Mouse (Mus musculus) liver, embryonic 13.5 days (tissue): ENCODE data around the gene Suz12. TPM values are rescaled to one million over a fixed set of nuclear protein-coding genes. Genes with fewer than 3 reads are reported as not detected.
A peak's percentile ranks its signal among the peaks of the same experiment; 100 is the strongest.
"Not testable (repeated sequence)": the region's sequence is repeated elsewhere in the genome, so short reads cannot be mapped to it uniquely, and the experiment has no call there.

Experiments
- ATAC-seq: fragments of 200-750 bp; cut with Nextera tagmentation; 2 replicates; pipeline ENCODE4 v1.8.0; 2017; ENCODE audit warnings: low read depth, mild to moderate bottlenecking, moderate number of reproducible peaks, moderate library complexity
- DNase-seq: peaks from one replicate; pipeline ENCODE4 v3.0.0; 2022
- H3K27ac ChIP-seq: fragments of 300-500 bp; sonication (generic); 2 replicates; pipeline ENCODE4 v1.5.1; 2015; ENCODE audit warnings: moderate library complexity, mild to moderate bottlenecking, inconsistent platforms
- H3K27me3 ChIP-seq: fragments of 300-500 bp; sonication (generic); 2 replicates; pipeline ENCODE4 v1.6.1; 2015; ENCODE audit warnings: mild to moderate bottlenecking, inconsistent platforms
- H3K36me3 ChIP-seq: fragments of 300-500 bp; sonication (generic); 2 replicates; pipeline ENCODE4 v1.6.1; 2015; ENCODE audit warnings: mild to moderate bottlenecking, inconsistent platforms
- H3K4me1 ChIP-seq: fragments of 300-500 bp; sonication (generic); replicated peaks from 2 replicates; pipeline ENCODE4 v1.6.1; 2015; ENCODE audit warnings: inconsistent platforms
- H3K4me2 ChIP-seq: fragments of 300-500 bp; sonication (generic); 2 replicates; pipeline ENCODE4 v1.6.1; 2015; ENCODE audit warnings: inconsistent platforms, mild to moderate bottlenecking, moderate library complexity
- H3K4me3 ChIP-seq: fragments of 300-500 bp; sonication (generic); replicated peaks from 2 replicates; pipeline ENCODE4 v1.5.1; 2015; ENCODE audit warnings: mild to moderate bottlenecking, inconsistent platforms
- H3K9ac ChIP-seq: fragments of 300-500 bp; sonication (generic); 2 replicates; pipeline ENCODE4 v1.6.1; 2015; ENCODE audit warnings: mild to moderate bottlenecking, inconsistent platforms
- H3K9me3 ChIP-seq: fragments of 300-500 bp; sonication (generic); replicated peaks from 2 replicates; pipeline ENCODE4 v1.6.1; 2016; ENCODE audit warnings: inconsistent platforms
- WGBS: fragments of 180-500 bp; shearing (Covaris S2); methylation state at CpG from one replicate; pipeline ENCODE4 v1.1.7; 2015; ENCODE audit not compliant: insufficient replicate concordance; 5-methylcytosine and 5-hydroxymethylcytosine counted together
- polyA plus RNA-seq: library from polyadenylated mRNA; unstranded; fragments of >200 nt; fragmentation: Nextera tagmentation; extraction: Ambion mirVana; gene quantifications from 2 replicates; pipeline ENCODE4 v1.2.1, GENCODE M21; 2015

Gene Suz12
- polyA plus RNA-seq, 1 experiment from 2014 or later: 16.4 TPM

GRCm38 (mm10) chr11:79973133-79973532 is 19.8 kb upstream of the Suz12 start:
- Histone ChIP-seq H3K27ac (no peak overlapping the region), H3K36me3 (no peaks in the 10 kb centered on the region), H3K27me3 (peaks cover 48% of the 10 kb centered on the region), H3K9me3 (no peaks in the 10 kb centered on the region), H3K4me2 (peak overlapping the region; percentile 73), H3K4me1 (peaks cover 12% of the 10 kb centered on the region), H3K4me3 (peak overlapping the region; percentile 58), H3K9ac (no peak overlapping the region)
- 21% methylated on average over 8 of the region's 8 CpGs for WGBS
- DNase-seq (no peak), ATAC-seq (no peak)

- Histone ChIP-seq H3K4me1 (peaks cover 12% of the 10 kb centered on the region), H3K27me3 (peaks cover 48% of the 10 kb centered on the region), H3K27ac (no peak overlapping the region), H3K9ac (peak overlapping the region; percentile 58; the same call in 1 of the 2 replicates), H3K9me3 (no peaks in the 10 kb centered on the region), H3K36me3 (no peaks in the 10 kb centered on the region), H3K4me2 (peak overlapping the region; percentile 73), H3K4me3 (peak overlapping the region; percentile 58)
- ATAC-seq (no peak), DNase-seq (no peak)
- 2% methylated on average over 41 of the region's 41 CpGs for WGBS
Observed at GRCm38 (mm10) chr11:79973626-79974476, 19.1 kb upstream of the Suz12 start.

- Histone ChIP-seq H3K4me2 (no peak overlapping the region), H3K36me3 (no peaks in the 10 kb centered on the region), H3K27ac (no peak overlapping the region), H3K4me3 (no peak overlapping the region), H3K9me3 (no peaks in the 10 kb centered on the region), H3K27me3 (peaks cover 48% of the 10 kb centered on the region), H3K4me1 (peaks cover 12% of the 10 kb centered on the region), H3K9ac (no peak overlapping the region)
- WGBS: 42% methylated on average over 2 of the region's 2 CpGs
- ATAC-seq (no peak), DNase-seq (no peak)
Observed at GRCm38 (mm10) chr11:79975377-79975776, 17.5 kb upstream of the Suz12 start.

- ATAC-seq: no peak
- Histone ChIP-seq H3K36me3 (no peaks in the 10 kb centered on the region), H3K4me1 (peaks cover 12% of the 10 kb centered on the region), H3K4me2 (no peak overlapping the region), H3K4me3 (no peak overlapping the region), H3K9me3 (no peaks in the 10 kb centered on the region), H3K27me3 (peaks cover 43% of the 10 kb centered on the region), H3K27ac (no peak overlapping the region), H3K9ac (no peak overlapping the region)
- DNase-seq: no peak
- WGBS: 80% methylated on average over 1 of the region's 1 CpGs
Observed at GRCm38 (mm10) chr11:79976222-79976621, 16.7 kb upstream of the Suz12 start.

GRCm38 (mm10) chr11:79976645-79977044 is 16.3 kb upstream of the Suz12 start:
- not testable (repeated sequence) for ATAC-seq, DNase-seq
- WGBS: 81% methylated on average over 6 of the region's 6 CpGs

GRCm38 (mm10) chr11:79977061-79977460 is 15.8 kb upstream of the Suz12 start:
- not testable (repeated sequence) for H3K4me3 ChIP-seq, H3K27ac ChIP-seq, H3K4me2 ChIP-seq, DNase-seq, H3K9me3 ChIP-seq, H3K36me3 ChIP-seq, H3K9ac ChIP-seq, ATAC-seq
- peaks cover 12% of the 10 kb centered on the region for H3K4me1 ChIP-seq
- H3K27me3 ChIP-seq: peaks cover 43% of the 10 kb centered on the region
- WGBS: 82% methylated on average over 14 of the region's 14 CpGs

More at GRCm38 (mm10) chr11:79976645-79977044, 16.3 kb upstream of the Suz12 start:
- not testable (repeated sequence) for H3K9me3 ChIP-seq, H3K9ac ChIP-seq, H3K4me3 ChIP-seq, H3K4me2 ChIP-seq, H3K36me3 ChIP-seq, H3K27ac ChIP-seq
- Histone ChIP-seq H3K27me3 (peaks cover 43% of the 10 kb centered on the region), H3K4me1 (peaks cover 12% of the 10 kb centered on the region)

GRCm38 (mm10) chr11:79977747-79978146 is 15.2 kb upstream of the Suz12 start:
- H3K9ac ChIP-seq, H3K4me2 ChIP-seq, H3K27ac ChIP-seq, H3K9me3 ChIP-seq, ATAC-seq, H3K36me3 ChIP-seq, H3K4me3 ChIP-seq, DNase-seq: not testable (repeated sequence)
- 76% methylated on average over 4 of the region's 4 CpGs for WGBS
- Histone ChIP-seq H3K4me1 (peaks cover 12% of the 10 kb centered on the region), H3K27me3 (peaks cover 36% of the 10 kb centered on the region)

GRCm38 (mm10) chr11:79986886-79987285 is 6.0 kb upstream of the Suz12 start:
- H3K27me3 ChIP-seq: no peaks in the 10 kb centered on the region
- DNase-seq (no peak), ATAC-seq (no peak)
- H3K9ac ChIP-seq: no peak overlapping the region
- peaks cover 6% of the 10 kb centered on the region for H3K4me1 ChIP-seq
- no peak overlapping the region for H3K27ac ChIP-seq
- no peak overlapping the region for H3K4me3 ChIP-seq
- 77% methylated on average over 4 of the region's 4 CpGs for WGBS
- H3K36me3 ChIP-seq: no peaks in the 10 kb centered on the region
- no peak overlapping the region for H3K4me2 ChIP-seq
- no peaks in the 10 kb centered on the region for H3K9me3 ChIP-seq

GRCm38 (mm10) chr11:79987896-79988295 is 5.0 kb upstream of the Suz12 start:
- H3K4me2 ChIP-seq: no peak overlapping the region
- 57% methylated on average over 3 of the region's 3 CpGs for WGBS
- no peak for ATAC-seq
- H3K4me1 ChIP-seq: peaks cover 11% of the 10 kb centered on the region
- H3K27ac ChIP-seq: no peak overlapping the region
- H3K9me3 ChIP-seq: no peaks in the 10 kb centered on the region
- no peaks in the 10 kb centered on the region for H3K36me3 ChIP-seq
- H3K9ac ChIP-seq: no peak overlapping the region
- no peak overlapping the region for H3K4me3 ChIP-seq
- no peak for DNase-seq
- H3K27me3 ChIP-seq: no peaks in the 10 kb centered on the region

- 80% methylated on average over 2 of the region's 2 CpGs for WGBS
- Histone ChIP-seq H3K27ac (no peak overlapping the region), H3K36me3 (no peaks in the 10 kb centered on the region), H3K4me1 (peaks cover 12% of the 10 kb centered on the region), H3K4me2 (no peak overlapping the region), H3K9me3 (no peaks in the 10 kb centered on the region), H3K9ac (no peak overlapping the region), H3K27me3 (no peaks in the 10 kb centered on the region), H3K4me3 (no peak overlapping the region)
- DNase-seq (no peak), ATAC-seq (no peak)
Observed at GRCm38 (mm10) chr11:79990120-79990519, 2.8 kb upstream of the Suz12 start.

GRCm38 (mm10) chr11:79991600-79991999 is 1.3 kb upstream of the Suz12 start:
- no peak overlapping the region for H3K9ac ChIP-seq
- H3K36me3 ChIP-seq: peaks cover 7% of the 10 kb centered on the region
- no peaks in the 10 kb centered on the region for H3K27me3 ChIP-seq
- H3K4me3 ChIP-seq: 0 out of 2 replicates have a peak overlapping the region, but pooled peaks have one; percentile 99
- H3K4me2 ChIP-seq: peak overlapping the region; percentile 89
- DNase-seq (no peak), ATAC-seq (no peak)
- no peak overlapping the region for H3K27ac ChIP-seq
- 70% methylated on average over 5 of the region's 5 CpGs for WGBS
- H3K4me1 ChIP-seq: peaks cover 15% of the 10 kb centered on the region
- no peaks in the 10 kb centered on the region for H3K9me3 ChIP-seq
